Mouse (Mus musculus) heart, adult 8-10 months (tissue): ENCODE measurements at regions not wholly inside any gene's neighbourhood (a gene's known extent, or its start where the extent isn't known, plus 50 kb on each side); places are given as distances from the start of the nearest gene placed in this dataset.
A peak's percentile ranks its signal among the peaks of the same experiment; 100 is the strongest.

Source experiments
- DNase-seq: peaks from one replicate; pipeline ENCODE4 v3.0.0; 2022; ENCODE audit warnings: low spot score

GRCm38 (mm10) chr3:49842119-49842518, 85.0 kb upstream of the Pcdh18 start:
- DNase-seq: no peak

- no peak for DNase-seq
Observed at GRCm38 (mm10) chr3:49840448-49841156, 83.5 kb upstream of the Pcdh18 start.

GRCm38 (mm10) chr3:49814401-49814800, 57.3 kb upstream of the Pcdh18 start:
- DNase-seq: peak; percentile 9

DNA sequence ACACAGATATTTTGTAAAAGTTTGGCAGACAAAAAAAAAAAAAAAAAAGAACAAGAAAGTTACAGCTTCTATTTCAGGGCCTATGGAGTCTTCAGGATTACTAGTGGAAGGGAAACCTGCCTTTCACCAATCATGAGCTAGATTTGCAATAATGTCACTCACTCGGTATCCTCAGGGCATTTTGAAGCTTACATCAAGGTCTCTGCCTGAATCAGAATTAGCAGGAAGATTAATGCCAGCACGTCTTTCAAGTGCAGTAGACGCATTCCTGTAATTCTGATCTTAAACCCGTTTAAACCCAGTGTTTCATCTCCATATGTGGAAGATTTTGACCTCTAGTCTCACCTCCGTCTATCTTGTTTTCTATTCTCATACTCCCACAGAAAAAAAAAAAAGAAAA, 50.6 kb upstream of the Pcdh18 start:
- no peak for DNase-seq

DNA sequence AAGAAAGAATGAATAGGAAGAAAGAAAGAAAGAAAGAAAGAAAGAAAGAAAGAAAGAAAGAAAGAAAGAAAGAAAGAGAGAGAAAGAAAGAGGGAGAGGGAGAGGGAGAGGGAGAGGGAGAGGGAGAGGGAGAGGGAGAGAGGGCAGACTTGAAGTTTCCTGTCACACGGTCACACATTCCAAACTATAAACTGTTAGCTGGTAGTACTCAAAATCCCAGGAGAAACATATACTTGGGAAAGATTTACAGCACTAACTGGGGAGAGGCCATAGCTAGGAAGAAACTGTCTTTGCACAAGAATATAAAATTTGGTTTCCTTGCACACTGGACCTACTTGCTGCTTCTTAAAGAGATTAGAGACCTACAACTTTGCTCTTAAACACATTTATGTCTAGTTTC, 50.2 kb upstream of the Pcdh18 start:
- no peak for DNase-seq
